Mouse (Mus musculus) left cerebral cortex, postnatal 10 days (tissue): Measurements from ENCODE around the gene Pcca. TPM values are rescaled to one million over a fixed set of nuclear protein-coding genes. Genes with fewer than 3 reads are reported as not detected.

Experiments
- DNase-seq, 2 experiments: peaks; one replicate each; pipeline ENCODE4 v3.0.0; 2021 to 2022; ENCODE audit warnings: low spot score in 2 of 2, mixed read lengths in 1 of 2; ENCODE audit errors: extremely low spot score in 1 of 2
- intact Hi-C: fragments of 180-260 bp; cut with DNase I; formaldehyde crosslinking; loops from one replicate; pipeline ENCODE4 v1.15.1; 2025
- total RNA-seq, 2 experiments: library from RNA; stranded (reverse); gene quantifications; 2 replicates each; pipeline ENCODE4 v1.2.3; 2021

Pcca gene
- total RNA-seq, 2 experiments from 2014 or later = 35.5 to 38.2 TPM

- DNase-seq = no peak
- intact Hi-C loops = no loop called here
These were observed 364.4 kb downstream of the Pcca start for GRCm38 (mm10) chr14:122898550-122898949.

- DNase-seq = peak in 1 of 2 experiments; percentile 50
- intact Hi-C loops = no loop called here
These were observed 366.6 kb downstream of the Pcca start for GRCm38 (mm10) chr14:122900679-122901078.

GRCm38 (mm10) chr14:122901177-122901576, 367.1 kb downstream of the Pcca start:
- intact Hi-C loops = no loop called here
- no peak for DNase-seq

- no peak for DNase-seq
- intact Hi-C loops = no loop called here
These were observed 367.6 kb downstream of the Pcca start for GRCm38 (mm10) chr14:122901715-122902114.

GRCm38 (mm10) chr14:122902136-122902535, 368.0 kb downstream of the Pcca start:
- intact Hi-C loops = no loop called here
- peak in 1 of 2 experiments; percentile 92 for DNase-seq

- intact Hi-C loops = no loop called here
- peak; percentile 50 to 79 for DNase-seq
These were observed 368.8 kb downstream of the Pcca start for GRCm38 (mm10) chr14:122902884-122903283.

- no peak for DNase-seq
- intact Hi-C loops = no loop called here
These were observed 369.8 kb downstream of the Pcca start for GRCm38 (mm10) chr14:122903923-122904351.

GRCm38 (mm10) chr14:122905007-122905406, 370.9 kb downstream of the Pcca start:
- no peak for DNase-seq
- intact Hi-C loops = no loop called here

- DNase-seq = no peak
- intact Hi-C loops = no loop called here
These were observed 374.0 kb downstream of the Pcca start for GRCm38 (mm10) chr14:122908075-122908474.

- DNase-seq = no peak
- intact Hi-C loops = no loop called here
These were observed 375.4 kb downstream of the Pcca start for GRCm38 (mm10) chr14:122909368-122910091.

GRCm38 (mm10) chr14:122911265-122911664, 377.1 kb downstream of the Pcca start:
- intact Hi-C loops = no loop called here

GRCm38 (mm10) chr14:122912137-122912536, 378.0 kb downstream of the Pcca start:
- no peak for DNase-seq
- intact Hi-C loops = no loop called here

More at GRCm38 (mm10) chr14:122911265-122911664, 377.1 kb downstream of the Pcca start:
- DNase-seq = no peak

- peak in 1 of 2 experiments; percentile 82 for DNase-seq
- intact Hi-C loops = no loop called here
These were observed 378.8 kb downstream of the Pcca start for GRCm38 (mm10) chr14:122912812-122913498.

GRCm38 (mm10) chr14:122913657-122914056, 379.5 kb downstream of the Pcca start, which contains the start of gene Ggact:
Ggact (minus strand) TSS chr14:122913757.
- intact Hi-C loops = no loop called here
- DNase-seq = no peak

- intact Hi-C loops = no loop called here
- DNase-seq = no peak
These were observed 383.6 kb downstream of the Pcca start for GRCm38 (mm10) chr14:122917676-122918075.

- peak in 1 of 2 experiments; percentile 28 for DNase-seq
- intact Hi-C loops = no loop called here
These were observed 385.9 kb downstream of the Pcca start for GRCm38 (mm10) chr14:122920011-122920410.

GRCm38 (mm10) chr14:122936460-122936859, 402.3 kb downstream of the Pcca start:
- no peak for DNase-seq
- intact Hi-C loops = no loop called here
